Comparison of ENCODE assay signal across 8 mouse cellular contexts in genomic region chr1:52648153-52649027, GRCm38 (mm10). TPM values are rescaled to one million over a fixed set of nuclear protein-coding genes. Genes with fewer than 3 reads are reported as not detected.
DNase-seq lines count a peak whose midpoint lies in the region; ATAC-seq and TF ChIP-seq lines count a peak whose summit lies in the region.
"Had no signal": no experiment of that assay in that cellular context is flagged by ENCODE, and none has a peak within 500 bp of the region (broad histone marks: within the 10 kb centered on the region; RNA-seq: fewer than 3 reads in every experiment).

No protein-coding gene starts in this region.

- no peak overlapping the region for H3K9ac ChIP-seq in hindbrain, embryonic 16.5 days (ENCODE audit: low read depth, low read length)
- H3K9ac ChIP-seq: lung, embryonic 15.5 days had no signal

- H3K27me3 ChIP-seq in hindbrain, embryonic 16.5 days (replicated peaks; ENCODE audit: control insufficient read depth, insufficient read depth, low read length): no peaks in the 10 kb centered on the region
- H3K27me3 ChIP-seq: lung, embryonic 15.5 days had no signal

- peaks cover 9% of the 10 kb centered on the region for H3K36me3 ChIP-seq in hindbrain, embryonic 16.5 days (ENCODE audit: control insufficient read depth, insufficient read depth, low read length)

- DNase-seq in T-cell, adult 2 months (ENCODE audit: low spot score): peak; percentile 83
- DNase-seq in cerebellum, adult 18-20 months: peak; percentile 75 to 82
- peak; percentile 69 to 90 for DNase-seq in frontal cortex, adult 2 months (ENCODE audit: extremely low spot score in 1 of 2, low spot score in 1 of 2)
- DNase-seq in left cerebral cortex, adult 2 months (ENCODE audit: extremely low spot score in 1 of 2, low spot score in 2 of 2): peak; percentile 74 to 78
- peak; percentile 62 for DNase-seq in mesoderm, embryonic 11.5 days (ENCODE audit: low read depth, low spot score)
- DNase-seq in right cerebral cortex, postnatal 14 days: peak; percentile 63

- no peak overlapping the region for H3K4me2 ChIP-seq in hindbrain, embryonic 16.5 days (ENCODE audit: low read length)
- H3K4me2 ChIP-seq: lung, embryonic 15.5 days had no signal

- intact Hi-C loops in left cerebral cortex, adult 2 months (cut with DNase I): loop anchor here (1.0 to 5.0 kb wide), 4 partner anchors 100 to 384 kb away; no protein-coding TSS in a partner anchor

- H3K9me3 ChIP-seq in hindbrain, embryonic 16.5 days (ENCODE audit: control insufficient read depth, low read length): no peaks in the 10 kb centered on the region
- H3K9me3 ChIP-seq: lung, embryonic 15.5 days had no signal

- no peak overlapping the region for H3K4me3 ChIP-seq in hindbrain, embryonic 16.5 days (ENCODE audit: low read length)
- H3K4me3 ChIP-seq in left cerebral cortex, adult 2 months: no peak overlapping the region
- H3K4me3 ChIP-seq: lung, embryonic 15.5 days had no signal

- TF ChIP-seq CTCF in left cerebral cortex, adult 2 months (IDR thresholded peaks at IDR 0.05): peak; percentile 69

- no peak overlapping the region for H3K27ac ChIP-seq in hindbrain, embryonic 16.5 days (ENCODE audit: low read depth, low read length)
- no peak overlapping the region for H3K27ac ChIP-seq in left cerebral cortex, adult 2 months
- H3K27ac ChIP-seq: lung, embryonic 15.5 days had no signal

- whole genome bisulfite sequencing in hindbrain, embryonic 16.5 days: 78% methylated on average over 11 of the region's 11 CpGs

- ATAC-seq in hindbrain, embryonic 16.5 days: peak; percentile 91

- H3K4me1 ChIP-seq in hindbrain, embryonic 16.5 days (ENCODE audit: control insufficient read depth, insufficient read depth, low read depth, low read length): no peaks in the 10 kb centered on the region

RNA-seq across cellular contexts. Expression of gene Nemp2, which starts 17.9 kb away (rescaled TPM):
- 10.7 and 12.3 TPM in 2 replicates for polyA plus RNA-seq in frontal cortex, adult 2 months (2012; rRNA removed)
- 5.4 and 5.6 TPM in 2 replicates for polyA plus RNA-seq in hindbrain, embryonic 16.5 days (2015; fragmentation: Nextera tagmentation; extraction: Ambion mirVana)
- total RNA-seq in left cerebral cortex, adult 2 months (2021): 1 to 10 TPM; 3.2 to 6.0 TPM
